Mouse (Mus musculus): Measurements from ENCODE around the gene Ints4.
A peak's percentile ranks its signal among the peaks of the same experiment; 100 is the strongest.

Ints4 gene

DNA sequence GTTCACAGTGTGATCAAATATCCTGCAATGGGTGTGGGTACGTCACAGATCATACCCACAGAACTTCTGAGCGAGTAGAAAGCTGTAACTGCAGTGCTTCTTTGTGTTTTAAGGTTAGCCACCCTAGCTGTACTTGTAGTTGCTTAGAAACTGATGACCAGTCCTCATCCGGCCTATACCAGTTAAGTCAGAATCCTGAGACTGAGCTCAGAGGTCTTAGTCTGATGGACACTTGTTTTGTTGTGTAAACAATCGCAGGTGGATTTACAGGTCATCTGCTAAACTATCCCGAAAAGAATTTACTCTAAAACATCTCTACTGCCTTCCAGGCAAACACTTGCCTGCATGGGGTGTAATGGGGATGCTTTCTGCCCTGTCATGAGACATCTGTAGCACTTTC is 55.8 kb downstream of the Ints4 start:
- DNase-seq (ENCODE audit: low spot score in 2 of 2) = no peak

DNA sequence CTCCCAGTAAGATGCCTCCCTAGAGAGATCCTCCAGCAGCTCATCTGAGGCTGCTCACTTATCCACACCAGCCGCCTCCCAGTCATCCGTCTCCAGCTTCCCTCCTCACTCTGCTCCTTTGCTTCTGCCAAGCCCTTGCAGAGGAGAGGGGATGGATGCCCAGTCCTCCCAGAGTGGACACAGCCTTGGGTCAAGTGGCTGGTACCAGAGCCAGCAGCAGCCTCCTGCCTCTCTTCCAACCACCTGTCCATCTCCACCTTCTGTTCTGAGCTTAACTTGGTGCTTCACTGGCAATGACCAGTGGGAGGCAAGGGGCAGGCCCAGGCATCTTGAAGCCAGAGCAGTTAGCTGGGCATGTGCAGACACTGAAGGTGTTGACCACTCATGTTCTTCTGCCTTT is 65.7 kb downstream of the Ints4 start:
- no peak for DNase-seq (ENCODE audit: low spot score in 2 of 2)

DNA sequence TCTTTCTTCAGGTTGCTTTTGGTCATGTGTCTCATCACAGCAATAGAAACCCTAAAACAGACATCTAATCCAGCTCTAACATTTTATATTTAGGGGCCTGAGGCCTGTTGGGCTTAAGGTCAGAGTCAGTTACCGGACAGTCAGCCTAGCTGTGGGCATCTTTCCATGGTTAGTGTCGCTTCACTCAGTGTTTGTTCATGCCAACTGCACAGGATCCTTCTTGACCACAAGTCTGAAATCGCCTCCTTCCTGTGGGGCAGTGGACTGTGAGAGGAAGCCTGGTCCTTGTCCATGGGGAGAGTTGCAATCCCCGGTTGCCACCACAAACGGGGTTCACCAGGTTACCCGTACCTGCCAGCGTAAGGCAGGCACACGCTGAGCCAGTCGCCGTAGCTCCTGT is 68.5 kb downstream of the Ints4 start:
- no peak for DNase-seq (ENCODE audit: low spot score in 2 of 2)

DNA sequence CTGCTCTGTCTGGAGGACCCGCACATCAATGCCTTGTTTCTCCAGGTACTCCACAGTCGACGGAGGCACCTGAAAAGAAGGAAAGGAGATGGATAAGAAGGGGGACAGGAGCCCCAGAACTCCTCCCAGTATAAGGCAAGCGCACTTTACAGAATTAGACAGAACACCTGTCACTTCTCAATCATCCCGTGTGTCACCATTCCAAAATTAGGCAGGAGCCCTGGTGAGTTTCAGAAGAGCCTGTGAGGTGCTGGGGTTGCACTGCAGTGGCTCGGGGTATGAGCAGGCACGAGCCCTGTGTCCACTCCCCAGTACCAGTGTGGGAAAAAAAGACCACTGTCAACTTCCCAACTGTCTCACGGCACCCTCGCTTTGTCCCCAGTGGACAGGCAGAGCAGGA is 69.9 kb downstream of the Ints4 start:
- no peak for DNase-seq (ENCODE audit: low spot score in 2 of 2)

- DNase-seq (ENCODE audit: low spot score in 2 of 2) = no peak
These were observed 82.8 kb downstream of the Ints4 start for GRCm38 (mm10) chr7:97563576-97563975.

- no peak for DNase-seq (ENCODE audit: low spot score in 2 of 2)
These were observed 88.6 kb downstream of the Ints4 start for GRCm38 (mm10) chr7:97569372-97569771.

GRCm38 (mm10) chr7:97570389-97570788 is 89.6 kb downstream of the Ints4 start:
- no peak for DNase-seq (ENCODE audit: low spot score in 2 of 2)

DNA sequence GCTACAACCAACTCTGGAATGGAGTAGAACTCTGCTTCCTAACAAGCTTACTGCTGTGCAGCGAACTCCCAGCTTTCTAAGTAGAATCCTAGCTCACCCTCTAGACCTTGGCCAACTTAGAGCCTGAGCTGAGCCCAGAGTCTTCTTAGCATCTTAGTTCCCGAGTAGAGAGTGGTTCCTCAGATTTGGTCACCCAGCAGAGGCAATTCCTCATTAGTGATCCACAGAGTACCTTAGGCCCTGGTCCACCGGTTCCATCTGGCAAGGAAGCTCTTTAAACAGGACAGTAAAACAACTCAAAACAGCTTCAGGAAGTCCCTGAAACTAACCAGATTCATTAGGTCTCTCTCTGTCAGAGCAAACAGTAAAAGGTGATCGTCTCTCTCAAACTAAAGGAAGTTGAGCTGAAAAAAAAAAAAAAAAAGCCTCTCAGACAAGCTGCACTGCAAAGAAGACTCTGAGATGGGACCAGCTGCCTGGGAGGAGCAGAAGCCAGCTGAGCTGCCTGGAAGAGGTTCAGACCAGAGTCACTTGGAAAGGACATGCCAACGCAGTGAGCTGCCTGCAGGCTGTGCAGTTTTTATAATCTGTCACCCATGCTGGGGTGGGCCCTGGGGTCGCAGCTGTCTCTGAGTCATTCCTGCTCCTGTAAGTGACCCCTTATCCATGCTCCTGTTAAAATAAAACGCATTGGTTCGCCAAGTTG is 97.8 kb downstream of the Ints4 start:
- DNase-seq (ENCODE audit: low spot score in 2 of 2) = peak; percentile 11 to 16

DNA sequence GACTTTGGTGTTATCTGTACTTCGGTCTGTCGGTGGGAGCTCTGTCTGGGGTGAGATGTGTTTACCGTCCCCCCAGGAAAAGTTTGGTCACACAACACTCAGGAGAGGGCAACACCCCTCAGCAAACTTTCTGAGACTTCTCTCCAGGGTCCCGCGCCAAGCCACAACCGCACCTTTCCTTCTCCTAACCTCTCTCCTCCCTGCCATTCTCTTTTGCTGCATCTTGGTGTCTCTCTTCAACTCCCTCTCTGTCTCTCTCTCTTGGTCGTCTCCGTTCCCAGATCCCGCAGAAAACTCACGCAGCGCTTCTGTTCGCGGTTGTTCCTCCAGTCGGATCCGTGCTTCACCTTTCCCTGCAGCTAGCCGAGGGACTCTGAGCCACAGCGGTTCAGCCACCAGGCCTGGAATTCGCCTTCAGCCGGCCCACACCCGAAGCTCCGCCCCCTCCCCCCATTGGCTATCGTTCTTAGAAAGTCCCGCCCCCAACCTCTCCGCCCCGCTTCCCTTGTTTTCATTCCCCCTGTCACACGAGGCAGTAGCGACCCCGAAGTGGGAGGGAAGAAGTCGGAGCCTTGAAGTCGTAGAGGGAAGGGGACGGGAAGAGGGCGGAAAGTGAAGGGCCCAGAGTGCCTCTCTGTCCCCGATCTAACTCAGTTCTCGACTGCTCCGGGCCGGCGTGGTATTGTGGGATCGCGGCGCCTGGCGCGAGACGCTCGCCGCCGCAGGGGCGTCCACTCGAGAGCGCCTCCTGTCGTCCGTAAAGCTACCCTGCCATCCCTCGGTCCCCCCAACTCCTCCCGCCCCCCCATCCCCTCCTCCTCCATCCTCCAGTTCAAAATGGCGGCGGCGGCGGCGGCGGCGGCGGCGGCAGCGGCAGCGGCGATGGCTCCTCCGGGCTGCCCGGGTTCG is 98.6 kb downstream of the Ints4 start, which contains the start of the genes Aamdc and Rsf1:
Gene Aamdc (minus strand): TSS at position 431 of the 909 bp plus-strand sequence.
Gene Rsf1 (plus strand): TSS at position 823 of the 909 bp plus-strand sequence.
- peak; percentile 85 to 86 for DNase-seq (ENCODE audit: low spot score in 2 of 2)

DNA sequence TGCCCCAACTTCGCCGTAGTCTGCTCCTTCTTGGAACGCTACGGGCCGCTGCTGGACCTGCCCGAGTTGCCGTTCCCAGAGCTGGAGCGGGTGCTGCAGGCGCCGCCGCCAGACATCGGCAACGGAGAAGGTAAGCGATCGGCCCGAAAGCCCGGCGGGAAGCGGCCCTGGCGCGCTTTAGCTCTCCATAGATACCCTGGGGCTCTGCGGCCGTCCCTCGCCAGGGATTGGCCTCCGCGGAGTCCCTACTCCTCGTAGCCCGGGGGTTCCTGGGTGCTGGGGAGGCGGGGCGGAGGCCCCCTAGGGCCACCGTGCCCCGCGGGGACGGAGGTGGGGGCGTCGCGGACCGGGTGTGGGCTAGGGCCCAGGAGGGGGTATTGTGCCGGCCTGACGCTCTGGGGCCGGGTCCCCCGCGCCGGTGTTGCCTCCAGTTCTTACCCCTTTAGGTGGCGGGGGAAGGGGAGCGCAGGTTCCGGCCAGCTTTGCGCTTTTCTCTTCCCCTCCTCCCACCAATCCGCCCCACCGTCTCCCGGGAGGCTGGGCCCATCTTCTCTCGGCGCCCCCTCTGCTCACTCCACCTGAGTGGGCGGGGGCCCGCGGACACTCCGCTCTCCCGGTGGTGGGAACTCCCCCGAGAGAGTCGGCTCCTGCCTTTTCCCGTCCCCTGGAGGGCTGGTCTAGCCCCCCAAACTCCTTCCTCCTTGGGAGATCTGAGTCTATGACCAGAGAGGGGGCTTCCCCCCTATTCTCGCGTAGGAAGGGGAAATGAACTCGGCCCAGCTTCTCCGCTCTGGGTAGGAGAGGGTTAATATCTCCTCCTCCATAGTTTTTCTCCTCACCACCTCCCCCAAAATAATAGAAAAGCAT is 99.5 kb downstream of the Ints4 start:
- DNase-seq (ENCODE audit: low spot score in 2 of 2) = peak; percentile 28 to 30

GRCm38 (mm10) chr7:97580843-97581214 is 100.1 kb downstream of the Ints4 start:
- DNase-seq (ENCODE audit: low spot score in 2 of 2) = peak; percentile 58 to 69

DNA sequence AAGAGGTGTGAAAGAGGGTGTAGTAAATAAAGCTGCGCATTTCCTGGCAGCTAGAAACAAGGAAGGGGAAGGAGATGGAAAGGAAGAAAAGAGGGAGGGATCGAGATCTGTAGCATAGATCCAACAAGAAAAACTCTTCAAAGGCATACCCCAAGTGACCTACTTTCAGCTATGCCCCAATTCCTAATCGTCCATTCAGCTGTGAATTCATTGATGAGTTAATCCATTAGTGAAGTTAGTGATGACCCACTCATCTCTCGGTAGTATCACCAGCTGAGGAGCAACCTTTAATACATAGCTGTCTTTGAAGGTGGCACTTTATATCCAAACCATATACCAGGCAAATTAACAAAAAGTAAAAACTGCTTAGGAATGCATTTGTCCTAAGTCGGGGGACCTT is 107.8 kb downstream of the Ints4 start:
- DNase-seq (ENCODE audit: low spot score in 2 of 2) = no peak

DNA sequence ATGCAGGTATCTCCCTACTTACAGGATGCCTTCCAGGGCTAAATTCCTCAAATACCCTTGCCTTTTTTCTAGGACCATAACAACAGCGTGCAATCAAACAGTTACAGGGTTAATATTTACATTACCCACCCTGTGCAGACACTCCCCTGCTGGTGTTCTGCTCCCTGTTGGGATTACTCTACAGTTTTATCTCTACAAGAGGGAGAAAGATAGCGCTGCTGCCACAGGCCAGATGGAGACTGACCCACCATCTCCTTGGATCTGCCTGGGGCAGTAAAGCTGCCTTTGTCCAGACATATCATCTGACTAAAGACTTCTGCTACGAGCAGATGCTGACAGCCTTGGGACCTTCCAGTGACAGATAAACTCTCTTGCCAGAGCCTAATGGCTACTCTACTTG is 109.7 kb downstream of the Ints4 start:
- no peak for DNase-seq (ENCODE audit: low spot score in 2 of 2)
